Mouse (Mus musculus): ENCODE results near the gene Poglut1. TPM values are rescaled to one million over a fixed set of nuclear protein-coding genes. Genes with fewer than 3 reads are reported as not detected.
A peak's percentile ranks its signal among the peaks of the same experiment; 100 is the strongest.
"Not testable (repeated sequence)": the region's sequence is repeated elsewhere in the genome, so short reads cannot be mapped to it uniquely, and the experiment has no call there.

Gene Poglut1
- total RNA-seq, 2 experiments from 2014 or later = 9.3 to 12.1 TPM

- no peak for DNase-seq
Measured at GRCm38 (mm10) chr16:38538716-38539380, 11.2 kb downstream of the Poglut1 start.

GRCm38 (mm10) chr16:38536544-38537146 lies 13.4 kb downstream of the Poglut1 start:
- peak; percentile 74 for DNase-seq

GRCm38 (mm10) chr16:38526264-38526663 lies 23.8 kb downstream of the Poglut1 start:
- DNase-seq = no peak

- DNase-seq = peak; percentile 95
Measured at GRCm38 (mm10) chr16:38522129-38523084, 27.7 kb downstream of the Poglut1 start, which contains the start of gene Timmdc1. TSS of gene Timmdc1 (minus strand) at chr16:38522663.

- no peak for DNase-seq
Measured at GRCm38 (mm10) chr16:38521211-38521987, 28.7 kb downstream of the Poglut1 start.

GRCm38 (mm10) chr16:38519140-38519539 lies 30.9 kb downstream of the Poglut1 start:
- no peak for DNase-seq

- DNase-seq = no peak
Measured at GRCm38 (mm10) chr16:38510846-38511245, 39.2 kb downstream of the Poglut1 start.

- peak; percentile 53 for DNase-seq
Measured at GRCm38 (mm10) chr16:38506041-38506634, 43.9 kb downstream of the Poglut1 start.

- no peak for DNase-seq
Measured at GRCm38 (mm10) chr16:38503528-38503927, 46.5 kb downstream of the Poglut1 start.

- no peak for DNase-seq
Measured at GRCm38 (mm10) chr16:38502469-38502868, 47.6 kb downstream of the Poglut1 start.

GRCm38 (mm10) chr16:38496604-38497140 lies 53.4 kb downstream of the Poglut1 start:
- DNase-seq = no peak

GRCm38 (mm10) chr16:38493890-38494289 lies 56.2 kb downstream of the Poglut1 start:
- DNase-seq = no peak

GRCm38 (mm10) chr16:38492551-38492950 lies 57.5 kb downstream of the Poglut1 start:
- DNase-seq = no peak

GRCm38 (mm10) chr16:38483582-38484309 lies 66.3 kb downstream of the Poglut1 start:
- no peak for DNase-seq

GRCm38 (mm10) chr16:38482780-38483562 lies 67.1 kb downstream of the Poglut1 start:
- DNase-seq = peak; percentile 38

GRCm38 (mm10) chr16:38481327-38481726 lies 68.7 kb downstream of the Poglut1 start:
- DNase-seq = no peak

- no peak for DNase-seq
Measured at GRCm38 (mm10) chr16:38478296-38478695, 71.8 kb downstream of the Poglut1 start.

- DNase-seq = not testable (repeated sequence)
Measured at GRCm38 (mm10) chr16:38477241-38477608, 72.8 kb downstream of the Poglut1 start.
